Mouse (Mus musculus): ENCODE data around the gene Olfr823. TPM values are rescaled to one million over a fixed set of nuclear protein-coding genes. Genes with fewer than 3 reads are reported as not detected.
A peak's percentile ranks its signal among the peaks of the same experiment; 100 is the strongest.
"Not testable (repeated sequence)": the region's sequence is repeated elsewhere in the genome, so short reads cannot be mapped to it uniquely, and the experiment has no call there.

The Olfr823 gene
- total RNA-seq (2021), result not detected
- long read RNA-seq, experiment 1, result 0 reads
- long read RNA-seq, experiment 2, result 0 reads

- not testable (repeated sequence) for DNase-seq
These were observed at the start of gene Olfr823 for GRCm38 (mm10) chr10:130115283-130115682. TSS of gene Olfr823 (minus strand) at chr10:130115383.

DNA sequence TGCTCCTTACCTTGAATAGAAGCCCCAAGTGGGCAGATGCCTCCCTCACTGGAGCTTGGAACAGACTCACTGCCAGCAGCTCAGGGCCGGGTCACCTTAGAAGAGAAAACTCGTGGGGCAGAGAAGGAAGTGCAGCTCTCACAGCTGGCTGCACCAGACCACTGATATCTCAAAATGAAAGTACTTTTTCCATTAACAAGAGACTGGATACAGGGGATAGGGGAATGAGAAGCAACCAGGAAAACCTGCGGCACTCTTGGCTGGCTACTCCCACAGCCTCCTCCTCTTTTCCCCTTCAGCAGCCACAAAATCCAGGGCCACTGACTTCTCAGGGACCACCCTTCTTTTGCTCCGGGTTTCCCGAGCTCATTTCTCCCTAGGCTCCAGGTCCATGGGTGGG lies 28.9 kb upstream of the Olfr823 start:
- DNase-seq, result no peak

GRCm38 (mm10) chr10:130142481-130142880 lies 27.3 kb upstream of the Olfr823 start:
- not testable (repeated sequence) for DNase-seq

- DNase-seq, result no peak
These were observed 19.6 kb upstream of the Olfr823 start for GRCm38 (mm10) chr10:130134811-130135210.

GRCm38 (mm10) chr10:130129900-130130299 lies 14.7 kb upstream of the Olfr823 start, which contains the start of gene Olfr824:
TSS of gene Olfr824 (minus strand) at chr10:130130000.
- DNase-seq, result not testable (repeated sequence)

- DNase-seq, result not testable (repeated sequence)
These were observed 862 bp upstream of the Olfr823 start for GRCm38 (mm10) chr10:130116045-130116444.

GRCm38 (mm10) chr10:130096104-130096503 lies 19.1 kb downstream of the Olfr823 start:
- DNase-seq, result no peak

DNA sequence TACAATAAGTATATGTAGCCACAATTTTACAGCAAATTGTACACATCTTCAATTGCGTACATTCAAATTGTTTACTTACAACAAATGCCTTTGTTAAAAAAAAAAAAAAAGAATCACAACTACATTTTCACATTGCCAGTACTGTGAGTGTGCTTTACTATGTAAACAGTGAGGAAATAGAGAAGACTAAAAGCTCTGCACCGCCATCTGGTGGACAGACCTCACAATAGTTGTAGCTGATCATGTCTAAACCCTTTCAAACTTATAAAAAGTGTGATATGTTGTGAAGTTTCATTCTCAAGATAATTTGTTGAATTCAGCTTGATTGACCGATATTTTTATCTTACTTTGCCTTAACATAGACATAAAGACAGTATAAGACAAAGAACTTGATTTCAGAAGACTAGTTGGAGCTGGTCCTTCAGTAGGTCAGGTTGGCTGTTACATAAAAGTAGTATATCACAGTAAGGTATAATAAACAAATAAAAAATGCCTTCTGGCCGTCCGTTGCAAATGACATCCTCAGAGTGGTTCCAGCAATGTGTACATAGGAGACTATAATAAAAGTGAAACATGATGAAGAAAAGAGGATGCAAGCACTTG lies 22.2 kb downstream of the Olfr823 start:
- DNase-seq, result peak; percentile 51

DNA sequence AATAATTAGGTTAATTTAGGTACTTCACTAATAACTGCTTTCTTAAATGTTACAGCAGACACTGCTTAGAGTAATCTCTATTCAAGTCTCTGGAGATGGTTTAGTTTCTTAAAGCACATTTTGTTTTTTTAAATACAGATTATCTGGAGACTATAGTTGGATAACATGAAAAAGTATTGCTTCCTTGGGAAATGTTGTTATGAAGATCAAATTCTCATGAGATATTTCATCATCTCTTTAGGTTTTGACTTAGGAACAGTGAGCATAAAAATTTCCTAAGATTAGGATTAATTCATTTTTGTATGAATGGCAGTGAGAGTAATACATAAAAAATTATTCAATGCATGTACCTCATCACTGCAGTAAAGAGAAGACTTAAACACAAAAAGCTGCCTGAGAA lies 44.3 kb downstream of the Olfr823 start, which contains the start of gene Olfr822:
TSS of gene Olfr822 (plus strand) at position 301 of the 400 bp plus-strand sequence.
- DNase-seq, result no peak

Other genes starting within 250 kb of the Olfr823 start
- not detected for gene Olfr814, start 235.5 kb downstream of the Olfr823 start, total RNA-seq (2021)
- not detected for gene Olfr815, start 209.5 kb downstream of the Olfr823 start, total RNA-seq (2021)
- not detected for gene Olfr816, start 199.8 kb downstream of the Olfr823 start, total RNA-seq (2021)
- not detected for gene Olfr818, start 166.3 kb downstream of the Olfr823 start, total RNA-seq (2021)
- gene Olfr819, start 148.1 kb downstream of the Olfr823 start, total RNA-seq (2021), result not detected
- not detected for gene Olfr247, start 139.2 kb downstream of the Olfr823 start, total RNA-seq (2021)
- gene Gm10310, start 130.3 kb downstream of the Olfr823 start, total RNA-seq (2021), result not detected
- not detected for gene Olfr820, start 102.8 kb downstream of the Olfr823 start, total RNA-seq (2021)
- gene Olfr821, start 85.0 kb downstream of the Olfr823 start, total RNA-seq (2021), result not detected
- not detected for gene Olfr822, start 44.2 kb downstream of the Olfr823 start, total RNA-seq (2021)
- gene Olfr824, start 14.6 kb upstream of the Olfr823 start, total RNA-seq (2021), result not detected
- not detected for gene Olfr825, start 51.4 kb upstream of the Olfr823 start, total RNA-seq (2021)
- not detected for gene Olfr826, start 68.8 kb upstream of the Olfr823 start, total RNA-seq (2021)
- gene Olfr827, start 99.0 kb upstream of the Olfr823 start, total RNA-seq (2021), result not detected
- gene Neurod4, start 164.9 kb upstream of the Olfr823 start, total RNA-seq (2021), result not detected
- gene Tespa1, start 207.5 kb upstream of the Olfr823 start, total RNA-seq (2021), result 1 to 10 TPM in 1 of 2 experiments, under 1 TPM in 1; 0.56 to 1.3 TPM

All from gastrocnemius, postnatal 10 days (tissue).